Mouse (Mus musculus) heart, postnatal 10 days (tissue): ENCODE data around the gene Tex37. TPM values are rescaled to one million over a fixed set of nuclear protein-coding genes. Genes with fewer than 3 reads are reported as not detected.

Source experiments
- DNase-seq, 2 experiments: peaks; one replicate each; pipeline ENCODE4 v3.0.0; 2021
- intact Hi-C: fragments of 180-260 bp; cut with DNase I; formaldehyde crosslinking; loops from one replicate; pipeline ENCODE4 v1.15.1; 2025
- total RNA-seq, 2 experiments: library from RNA; stranded (reverse); gene quantifications; 2 replicates each; pipeline ENCODE4 v1.2.3; 2021

Gene Tex37
- total RNA-seq, 2 experiments from 2014 or later: not detected

DNA sequence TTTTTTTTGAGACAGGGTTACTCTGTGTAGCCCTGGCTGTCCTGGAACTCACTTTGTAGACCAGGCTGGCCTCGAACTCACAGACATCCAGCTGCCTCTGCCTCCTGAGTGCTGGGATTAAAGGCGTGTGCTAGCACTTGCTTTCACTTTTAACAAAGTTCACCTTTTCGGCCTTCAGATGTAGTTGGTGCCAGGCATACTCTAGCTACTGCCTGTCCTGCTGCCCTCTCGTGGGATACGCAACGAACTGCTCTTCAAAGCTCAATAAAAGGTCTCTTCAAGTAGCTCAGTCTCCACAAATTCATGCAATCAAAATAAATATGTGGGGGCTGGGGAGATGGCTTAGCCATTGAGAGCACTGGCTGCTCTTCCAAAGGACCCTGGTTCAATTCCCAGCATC is 20.6 kb downstream of the Tex37 start:
- DNase-seq: no peak
- intact Hi-C loops: no loop called here

DNA sequence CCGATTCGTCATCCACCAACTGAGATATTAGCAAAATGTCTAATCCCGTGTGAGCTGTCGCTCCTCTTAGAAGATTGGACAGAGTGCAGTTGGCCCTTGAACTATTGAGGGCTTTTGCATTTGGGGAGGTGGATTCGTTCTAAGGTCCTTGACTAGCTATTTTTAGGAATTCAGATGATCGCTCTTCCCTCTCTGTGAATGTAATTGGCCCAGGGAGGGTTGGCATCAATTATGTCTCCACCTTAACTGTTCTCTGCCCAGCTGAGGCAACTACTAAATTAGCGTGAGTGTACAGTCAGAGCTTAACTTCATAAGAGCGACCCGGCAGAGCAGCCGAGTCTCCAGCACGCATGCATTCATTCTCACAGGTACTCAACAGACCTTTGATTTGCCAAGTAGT is 30.7 kb downstream of the Tex37 start:
- intact Hi-C loops: no loop called here
- peak; percentile 32 to 36 for DNase-seq

DNA sequence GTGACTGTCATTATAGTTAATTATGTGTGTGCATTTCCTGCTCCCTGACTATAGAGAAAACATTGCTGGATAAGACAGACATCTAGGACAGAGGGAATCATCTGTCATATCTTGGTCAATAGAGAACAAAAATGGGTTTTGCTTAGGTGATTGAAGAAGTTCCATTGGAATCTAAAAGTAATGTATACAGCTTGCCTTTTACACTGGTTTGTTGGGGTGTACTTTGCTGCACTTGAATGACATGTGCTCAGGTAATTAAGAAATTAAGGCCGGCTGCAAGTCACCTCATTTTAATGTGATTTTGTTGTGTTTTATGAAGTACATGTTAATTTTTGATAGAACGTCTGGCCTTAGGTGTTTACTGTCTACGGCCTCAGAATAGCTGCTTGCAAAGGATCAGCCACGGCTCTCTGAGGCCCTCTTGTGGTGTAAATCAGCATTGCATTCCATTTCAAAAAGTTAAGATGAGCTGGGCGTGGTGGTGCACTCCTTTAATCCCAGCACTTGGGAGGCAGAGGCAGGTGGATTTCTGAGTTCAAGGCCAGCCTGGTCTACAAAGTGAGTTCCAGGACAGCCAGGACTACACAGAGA is 37.9 kb downstream of the Tex37 start:
- intact Hi-C loops: loop anchor here (1.0 to 5.0 kb wide), 2 partner anchors 69 to 169 kb away; no protein-coding TSS in a partner anchor
- peak; percentile 86 to 93 for DNase-seq

DNA sequence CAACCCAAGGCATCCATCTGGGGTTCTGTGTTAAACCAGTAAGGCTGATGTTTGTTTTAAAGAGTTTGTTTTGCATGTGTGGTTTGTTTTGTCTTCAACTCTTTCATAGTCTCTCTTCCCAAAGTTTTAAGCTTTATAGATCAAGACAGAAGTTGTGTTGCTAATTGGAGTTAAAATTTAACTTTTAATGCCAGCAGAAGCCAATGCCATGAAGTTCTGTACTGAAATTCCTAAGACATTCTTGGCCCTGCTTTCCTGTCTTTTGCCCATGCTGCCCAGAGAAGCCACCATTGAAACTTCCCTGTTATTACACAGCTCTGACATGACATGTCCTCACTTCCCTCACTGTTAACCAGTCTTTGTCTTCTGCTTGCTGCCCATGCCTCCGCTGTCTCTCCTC is 43.7 kb downstream of the Tex37 start:
- intact Hi-C loops: no loop called here
- no peak for DNase-seq

DNA sequence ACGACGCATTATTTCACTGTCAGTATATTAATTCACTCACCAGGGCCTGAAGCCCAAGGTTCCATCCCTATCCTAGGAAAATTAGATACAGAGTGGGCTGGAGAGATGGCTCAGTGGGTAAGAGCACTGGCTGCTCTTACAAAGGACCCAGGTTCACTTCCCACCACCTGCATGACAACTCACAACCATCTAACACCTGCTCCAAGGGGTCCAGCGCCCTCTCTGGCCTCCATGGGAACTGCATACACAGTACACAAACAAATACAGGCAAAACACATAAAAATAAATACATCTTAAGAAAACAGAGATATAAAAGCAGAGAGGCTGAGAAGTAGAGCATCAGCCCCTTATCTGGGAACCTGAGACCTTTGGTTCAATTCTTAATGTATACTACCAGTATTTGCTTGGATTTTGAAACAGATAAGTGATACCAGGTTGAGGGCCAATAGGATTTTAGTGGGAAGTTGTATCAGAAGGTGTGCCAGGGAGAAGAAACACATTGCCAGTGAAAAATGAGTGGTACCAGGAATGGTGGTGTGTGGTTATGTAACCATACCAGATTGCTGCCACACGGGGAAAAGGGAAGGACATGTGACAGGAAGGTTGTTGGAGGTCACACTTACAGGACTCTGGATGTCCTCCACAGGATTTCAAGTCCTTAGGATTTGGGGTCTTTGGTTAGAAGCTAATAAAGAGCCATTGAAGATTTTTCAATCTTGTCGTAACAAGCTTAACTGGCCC is 44.5 kb downstream of the Tex37 start:
- DNase-seq: no peak

DNA sequence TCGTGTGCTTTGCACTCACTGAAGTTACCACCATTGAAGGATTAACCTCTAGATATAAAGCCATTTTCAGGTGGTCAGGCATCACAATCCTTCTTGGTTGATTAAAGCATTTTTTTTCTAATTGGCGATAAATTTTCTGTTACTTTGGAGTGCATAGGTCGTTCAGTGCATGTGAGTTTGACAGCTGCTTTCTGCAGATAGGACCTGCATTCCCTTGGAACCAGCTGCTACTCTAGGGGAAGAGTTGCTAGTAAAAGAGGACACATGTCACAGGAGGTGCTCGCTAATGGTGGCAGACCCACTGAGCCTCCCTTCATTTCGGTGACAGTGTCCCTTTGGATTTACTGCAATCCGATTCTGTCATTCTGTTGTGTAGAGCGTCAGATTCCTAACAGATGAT is 46.2 kb downstream of the Tex37 start:
- no peak for DNase-seq
- intact Hi-C loops: no loop called here

More for the DNA sequence above, 44.5 kb downstream of the Tex37 start:
- intact Hi-C loops: no loop called here

DNA sequence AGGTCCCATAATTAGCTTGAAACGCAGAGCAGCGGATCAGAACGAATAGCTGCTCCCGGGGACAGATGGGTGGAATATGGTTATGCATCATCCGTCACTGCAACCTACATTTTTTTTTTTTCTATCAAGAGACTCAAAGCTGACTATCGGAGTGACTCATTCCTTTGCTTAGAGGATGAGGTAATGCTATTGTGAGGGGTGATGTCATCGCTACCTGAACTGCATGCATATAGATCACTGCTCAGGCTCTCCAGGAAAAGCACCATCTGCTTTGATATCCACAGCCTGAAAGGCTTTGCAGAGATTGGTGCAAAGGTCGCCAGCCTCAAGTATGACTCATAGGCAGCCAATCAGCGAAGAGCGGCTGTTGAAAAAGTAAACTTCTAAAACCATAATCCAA is 46.6 kb downstream of the Tex37 start:
- intact Hi-C loops: no loop called here
- DNase-seq: peak; percentile 44 to 45

DNA sequence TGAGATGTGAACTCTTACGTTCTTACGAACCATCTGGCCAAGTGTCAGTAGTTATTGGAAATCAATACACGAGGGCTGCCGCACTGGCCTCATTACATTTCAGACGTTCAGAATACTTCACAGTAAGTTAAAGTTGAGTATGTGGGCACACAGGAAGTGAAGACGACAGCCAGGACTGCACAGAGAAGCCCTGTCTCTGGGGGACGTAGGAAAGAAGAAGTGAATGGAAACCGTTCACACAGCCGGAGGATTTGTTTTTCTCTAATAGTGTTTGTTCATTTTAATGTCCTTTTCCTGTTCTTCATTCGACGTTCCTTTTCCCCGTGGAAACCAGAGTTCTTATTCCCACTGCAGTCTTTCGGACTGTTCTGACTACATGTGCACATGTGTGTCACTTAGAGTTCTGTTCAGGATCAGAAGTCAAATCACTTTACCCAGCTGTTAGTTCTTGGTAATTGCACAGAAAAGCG is 47.2 kb downstream of the Tex37 start:
- no peak for DNase-seq
- intact Hi-C loops: loop anchor here (2.0 kb wide), 1 partner anchor 27 kb away; the partner anchor contains the start of gene Eif2ak3

DNA sequence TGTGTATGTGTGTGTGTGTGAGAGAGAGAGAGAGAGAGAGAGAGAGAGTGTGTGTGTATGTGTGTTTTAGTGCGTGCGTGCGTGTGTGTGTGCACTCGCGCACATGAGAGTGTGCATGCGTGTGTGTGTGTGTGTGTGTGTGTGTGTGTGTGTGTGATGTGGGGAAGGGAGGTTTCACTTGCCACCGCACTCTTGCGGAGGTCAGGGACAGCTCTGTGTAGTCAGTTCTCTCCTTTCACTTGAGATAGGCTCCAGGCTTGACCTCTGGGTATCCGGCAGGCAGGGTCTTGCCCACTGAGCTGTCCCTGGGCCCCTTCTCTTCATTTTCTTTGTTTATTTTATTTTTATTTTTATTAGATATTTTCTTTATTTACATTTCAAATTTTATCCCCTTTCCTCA is 51.4 kb downstream of the Tex37 start:
- intact Hi-C loops: no loop called here
- DNase-seq: no peak

DNA sequence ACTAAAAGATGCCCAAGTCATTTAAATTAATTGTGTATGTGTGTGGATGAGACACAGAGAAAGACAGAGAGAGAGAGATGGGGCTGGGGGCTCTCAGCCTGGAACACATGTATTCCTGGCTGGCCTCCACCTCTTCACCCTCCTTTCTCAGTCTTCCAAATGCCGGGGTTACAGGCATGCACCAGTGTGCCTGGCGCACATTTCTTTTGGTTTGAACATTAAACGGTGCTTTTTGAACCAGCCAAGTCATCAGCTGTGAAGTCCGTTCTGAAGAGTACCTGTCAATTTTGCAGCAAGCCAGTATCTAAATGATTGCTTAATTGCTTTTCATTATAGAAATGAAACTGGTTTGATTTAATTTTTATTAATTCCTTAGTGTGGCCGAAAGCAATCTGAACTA is 52.0 kb downstream of the Tex37 start:
- no peak for DNase-seq
- intact Hi-C loops: no loop called here

DNA sequence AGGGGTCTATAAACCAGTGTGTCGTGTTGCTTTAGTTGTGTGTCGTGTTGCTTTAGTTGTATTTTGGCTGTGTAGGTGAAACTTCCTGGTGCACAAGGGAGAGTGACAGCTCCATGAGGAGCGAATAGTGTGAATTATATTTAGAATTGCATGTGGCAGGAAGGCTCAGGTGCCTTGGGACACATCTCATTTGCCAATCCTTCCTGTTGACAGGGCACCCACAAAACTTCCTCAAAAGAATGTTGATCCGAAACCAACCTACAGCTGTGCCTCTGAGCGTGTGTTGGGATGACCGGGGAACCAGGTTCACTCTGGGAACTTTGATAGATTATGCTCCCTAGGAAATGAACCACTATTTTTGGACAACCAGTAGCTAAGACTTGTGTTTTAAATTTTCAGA is 54.4 kb downstream of the Tex37 start:
- DNase-seq: no peak

More for the DNA sequence above, 54.4 kb downstream of the Tex37 start:
- intact Hi-C loops: no loop called here

Other genes starting within 250 kb of the Tex37 start
- gene Rpia, start 126.7 kb downstream of the Tex37 start, total RNA-seq: 10 to 100 TPM in 1 of 2 experiments, 1 to 10 TPM in 1; 7.4 to 11.1 TPM
- gene Eif2ak3, start 74.4 kb downstream of the Tex37 start, total RNA-seq: 10 to 100 TPM; 12.6 to 13.4 TPM
- gene Foxi3, start 37.6 kb upstream of the Tex37 start, total RNA-seq: not detected
- gene Thnsl2, start 225.5 kb upstream of the Tex37 start, total RNA-seq: 1 to 10 TPM; 6.8 to 8.1 TPM